In genomic region chr8:48842991-48843930, GRCm38 (mm10) we compare ENCODE assay signal across 8 mouse cellular contexts. TPM values are rescaled to one million over a fixed set of nuclear protein-coding genes. Genes with fewer than 3 reads are reported as not detected.
DNase-seq lines count a peak whose midpoint lies in the region; ATAC-seq lines count a peak whose summit lies in the region.

No protein-coding gene starts in this region.

- no peaks in the 10 kb centered on the region for H3K9me3 ChIP-seq in embryonic facial prominence, embryonic 11.5 days (replicated peaks; ENCODE audit: control insufficient read depth, low read length)
- no peaks in the 10 kb centered on the region for H3K9me3 ChIP-seq in heart, embryonic 11.5 days (replicated peaks; ENCODE audit: control insufficient read depth, low read length)
- no peaks in the 10 kb centered on the region for H3K9me3 ChIP-seq in kidney, embryonic 16.5 days (ENCODE audit: low read length)
- no peaks in the 10 kb centered on the region for H3K9me3 ChIP-seq in liver, embryonic 15.5 days (replicated peaks)

- peak overlapping the region; percentile 91 for H3K4me2 ChIP-seq in embryonic facial prominence, embryonic 11.5 days (ENCODE audit: low read depth, low read length)
- peak overlapping the region; percentile 95 for H3K4me2 ChIP-seq in heart, embryonic 11.5 days
- peak overlapping the region; percentile 61 for H3K4me2 ChIP-seq in kidney, embryonic 16.5 days (replicated peaks; ENCODE audit: low read depth, low read length)
- H3K4me2 ChIP-seq in liver, embryonic 15.5 days, result peak overlapping the region; percentile 57

- DNase-seq in layer of hippocampus, adult 11-12 months (ENCODE audit: low spot score), result peak; percentile 39
- no peak for DNase-seq in layer of hippocampus, adult 9-10 months (ENCODE audit: low spot score)
- DNase-seq in embryonic facial prominence, embryonic 11.5 days (ENCODE audit: low spot score), result peak; percentile 74
- DNase-seq in ovary, postnatal 14 days (ENCODE audit: low spot score), result peak; percentile 47
- no peak for DNase-seq in spleen, adult 12 weeks (ENCODE audit: low spot score)

- H3K27me3 ChIP-seq in embryonic facial prominence, embryonic 11.5 days (ENCODE audit: control insufficient read depth, insufficient read depth, low read length), result peaks cover 3% of the 10 kb centered on the region; the same call in 1 of the 2 replicates
- H3K27me3 ChIP-seq in heart, embryonic 11.5 days (ENCODE audit: control insufficient read depth, insufficient read depth, low read length), result peaks cover 26% of the 10 kb centered on the region
- peaks cover 20% of the 10 kb centered on the region for H3K27me3 ChIP-seq in kidney, embryonic 16.5 days (ENCODE audit: insufficient read depth, low read length)
- H3K27me3 ChIP-seq in liver, embryonic 15.5 days, result peaks cover 46% of the 10 kb centered on the region

- whole genome bisulfite sequencing in embryonic facial prominence, embryonic 11.5 days, result 0% methylated on average over 66 of the region's 93 CpGs
- WGBS in heart, embryonic 11.5 days (ENCODE audit: insufficient replicate concordance), result under 1% methylated on average over 56 of the region's 93 CpGs
- 0% methylated on average over 38 of the region's 93 CpGs for WGBS in kidney, embryonic 16.5 days
- WGBS in liver, embryonic 15.5 days (ENCODE audit: insufficient replicate concordance), result under 1% methylated on average over 87 of the region's 93 CpGs

- no peaks in the 10 kb centered on the region for H3K4me1 ChIP-seq in embryonic facial prominence, embryonic 11.5 days (ENCODE audit: control insufficient read depth, insufficient read depth, low read length)
- peaks cover 8% of the 10 kb centered on the region; the same call in 1 of the 2 replicates for H3K4me1 ChIP-seq in heart, embryonic 11.5 days (ENCODE audit: control insufficient read depth, insufficient read depth, low read length)
- peaks cover 14% of the 10 kb centered on the region for H3K4me1 ChIP-seq in kidney, embryonic 16.5 days (ENCODE audit: insufficient read depth, low read length)
- no peaks in the 10 kb centered on the region for H3K4me1 ChIP-seq in liver, embryonic 15.5 days (replicated peaks)

- peak; percentile 76 for ATAC-seq in embryonic facial prominence, embryonic 11.5 days (replicated peaks; ENCODE audit: insufficient number of reproducible peaks, low FRiP score, low TSS enrichment, low read depth)
- peak; percentile 66 for ATAC-seq in heart, embryonic 11.5 days (replicated peaks; ENCODE audit: insufficient number of reproducible peaks, low FRiP score, low TSS enrichment)
- peak; percentile 80 for ATAC-seq in kidney, embryonic 16.5 days (ENCODE audit: low FRiP score, low TSS enrichment)
- ATAC-seq in liver, embryonic 15.5 days (ENCODE audit: insufficient read depth), result peak; percentile 57; the same call in 1 of the 2 replicates

- H3K36me3 ChIP-seq in embryonic facial prominence, embryonic 11.5 days (replicated peaks; ENCODE audit: control insufficient read depth, insufficient read depth, low read depth, low read length), result no peaks in the 10 kb centered on the region
- H3K36me3 ChIP-seq in heart, embryonic 11.5 days (ENCODE audit: control insufficient read depth, insufficient read depth, low read length), result no peaks in the 10 kb centered on the region
- no peaks in the 10 kb centered on the region for H3K36me3 ChIP-seq in kidney, embryonic 16.5 days (ENCODE audit: insufficient read depth, low read length)
- H3K36me3 ChIP-seq in liver, embryonic 15.5 days (replicated peaks), result no peaks in the 10 kb centered on the region

- peak overlapping the region; percentile 87 for H3K9ac ChIP-seq in embryonic facial prominence, embryonic 11.5 days (replicated peaks; ENCODE audit: low read length)
- peak overlapping the region; percentile 77 for H3K9ac ChIP-seq in heart, embryonic 11.5 days (ENCODE audit: low read depth, low read length)
- H3K9ac ChIP-seq in kidney, embryonic 16.5 days (replicated peaks; ENCODE audit: low read length), result peak overlapping the region; percentile 83
- H3K9ac ChIP-seq in liver, embryonic 15.5 days, result peak overlapping the region; percentile 18; the same call in 1 of the 2 replicates

- peak overlapping the region; percentile 69 for H3K27ac ChIP-seq in embryonic facial prominence, embryonic 11.5 days (replicated peaks; ENCODE audit: low read depth, low read length)
- H3K27ac ChIP-seq in heart, embryonic 11.5 days (ENCODE audit: low read depth, low read length), result peak overlapping the region; percentile 62
- H3K27ac ChIP-seq in kidney, embryonic 16.5 days (ENCODE audit: low read length), result peak overlapping the region; percentile 84
- peak overlapping the region; percentile 45; the same call in 1 of the 2 replicates for H3K27ac ChIP-seq in liver, embryonic 15.5 days (replicated peaks)

- peak overlapping the region; percentile 73 for H3K4me3 ChIP-seq in embryonic facial prominence, embryonic 11.5 days (ENCODE audit: low read depth, low read length)
- peak overlapping the region; percentile 82 for H3K4me3 ChIP-seq in heart, embryonic 11.5 days (ENCODE audit: low read depth, low read length)
- peak overlapping the region; percentile 77 for H3K4me3 ChIP-seq in kidney, embryonic 16.5 days (ENCODE audit: low read length)
- H3K4me3 ChIP-seq in liver, embryonic 15.5 days (replicated peaks), result peak overlapping the region; percentile 61

RNA-seq across cellular contexts. Expression of gene Tenm3, which starts 0.5 kb away (rescaled TPM):
- polyA plus RNA-seq in embryonic facial prominence, embryonic 11.5 days (2014; fragmentation: Nextera tagmentation; extraction: Ambion mirVana), result 47.0 and 49.2 TPM in 2 replicates
- polyA plus RNA-seq in heart, embryonic 11.5 days (2014; fragmentation: Nextera tagmentation; extraction: Ambion mirVana), result 14.3 and 18.2 TPM in 2 replicates
- polyA plus RNA-seq in kidney, embryonic 16.5 days (2015; fragmentation: Nextera tagmentation; extraction: Ambion mirVana), result 20.3 and 23.5 TPM in 2 replicates
- 2.7 and 4.4 TPM in 2 replicates for polyA plus RNA-seq in liver, embryonic 15.5 days (2015; fragmentation: Nextera tagmentation; extraction: Ambion mirVana)

Comparison
In these comparisons a context has a peak if more than half of its experiments do, and no peak if none do; other contexts are left out.
1. DNase-seq: peak in layer of hippocampus, adult 11-12 months (single experiment), embryonic facial prominence, embryonic 11.5 days (single experiment) and ovary, postnatal 14 days (single experiment); none in layer of hippocampus, adult 9-10 months (single experiment) and spleen, adult 12 weeks (single experiment).
2. H3K9ac ChIP-seq: peak in every context shown above with its lines; median percentile 87 in embryonic facial prominence, embryonic 11.5 days; 83 in kidney, embryonic 16.5 days; 77 in heart, embryonic 11.5 days; 18 in liver, embryonic 15.5 days.
3. Peak in every context shown above with its lines, with median percentiles within 50 percentile points of each other: ATAC-seq, H3K27ac ChIP-seq, H3K4me2 ChIP-seq and H3K4me3 ChIP-seq.